Mouse (Mus musculus): Measurements from ENCODE around the gene Gse1. TPM values are rescaled to one million over a fixed set of nuclear protein-coding genes. Genes with fewer than 3 reads are reported as not detected.
A peak's percentile ranks its signal among the peaks of the same experiment; 100 is the strongest.

Gse1 gene
- polyA plus RNA-seq, 1 experiment from 2014 or later, result 31.3 TPM

GRCm38 (mm10) chr8:120294982-120295870 lies 67.0 kb downstream of the Gse1 start:
- H3K27me3 ChIP-seq, result no peaks in the 10 kb centered on the region
- peak overlapping the region; percentile 58 for H3K27ac ChIP-seq (replicated peaks)
- WGBS, result 31% methylated on average over 17 of the region's 17 CpGs
- H3K4me2 ChIP-seq (replicated peaks), result no peak overlapping the region
- no peak overlapping the region for H3K9ac ChIP-seq (replicated peaks)
- ATAC-seq (replicated peaks), result no peak
- H3K9me3 ChIP-seq, result no peaks in the 10 kb centered on the region
- peaks cover 82% of the 10 kb centered on the region for H3K4me1 ChIP-seq
- no peak overlapping the region for H3K4me3 ChIP-seq
- no peaks in the 10 kb centered on the region for H3K36me3 ChIP-seq

DNA sequence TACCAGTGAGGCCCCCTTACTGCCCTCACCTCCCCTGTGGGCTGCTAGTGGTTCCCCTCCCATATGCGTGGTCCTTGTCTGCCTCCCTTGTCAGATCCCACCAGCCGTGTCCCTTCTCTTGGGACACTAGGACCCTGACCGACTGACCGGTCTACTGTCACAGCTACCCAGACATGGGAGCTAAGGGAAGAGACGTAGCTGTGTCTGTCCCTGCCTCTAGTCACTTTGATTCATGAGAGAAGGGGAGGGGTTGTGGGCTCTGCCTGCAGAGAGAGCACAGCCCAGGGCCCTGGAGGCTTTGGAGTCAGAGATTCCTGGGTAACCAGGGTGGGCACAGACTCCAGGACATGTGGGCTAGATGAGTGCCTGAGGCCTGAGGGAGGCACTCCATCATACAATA lies 68.7 kb downstream of the Gse1 start:
- H3K36me3 ChIP-seq, result no peaks in the 10 kb centered on the region
- ATAC-seq (replicated peaks), result no peak
- peaks cover 77% of the 10 kb centered on the region for H3K4me1 ChIP-seq
- 45% methylated on average over 5 of the region's 5 CpGs for WGBS
- no peak overlapping the region for H3K4me2 ChIP-seq (replicated peaks)
- no peaks in the 10 kb centered on the region for H3K9me3 ChIP-seq
- no peak overlapping the region for H3K9ac ChIP-seq (replicated peaks)
- H3K27ac ChIP-seq (replicated peaks), result no peak overlapping the region
- no peak overlapping the region for H3K4me3 ChIP-seq
- H3K27me3 ChIP-seq, result no peaks in the 10 kb centered on the region

DNA sequence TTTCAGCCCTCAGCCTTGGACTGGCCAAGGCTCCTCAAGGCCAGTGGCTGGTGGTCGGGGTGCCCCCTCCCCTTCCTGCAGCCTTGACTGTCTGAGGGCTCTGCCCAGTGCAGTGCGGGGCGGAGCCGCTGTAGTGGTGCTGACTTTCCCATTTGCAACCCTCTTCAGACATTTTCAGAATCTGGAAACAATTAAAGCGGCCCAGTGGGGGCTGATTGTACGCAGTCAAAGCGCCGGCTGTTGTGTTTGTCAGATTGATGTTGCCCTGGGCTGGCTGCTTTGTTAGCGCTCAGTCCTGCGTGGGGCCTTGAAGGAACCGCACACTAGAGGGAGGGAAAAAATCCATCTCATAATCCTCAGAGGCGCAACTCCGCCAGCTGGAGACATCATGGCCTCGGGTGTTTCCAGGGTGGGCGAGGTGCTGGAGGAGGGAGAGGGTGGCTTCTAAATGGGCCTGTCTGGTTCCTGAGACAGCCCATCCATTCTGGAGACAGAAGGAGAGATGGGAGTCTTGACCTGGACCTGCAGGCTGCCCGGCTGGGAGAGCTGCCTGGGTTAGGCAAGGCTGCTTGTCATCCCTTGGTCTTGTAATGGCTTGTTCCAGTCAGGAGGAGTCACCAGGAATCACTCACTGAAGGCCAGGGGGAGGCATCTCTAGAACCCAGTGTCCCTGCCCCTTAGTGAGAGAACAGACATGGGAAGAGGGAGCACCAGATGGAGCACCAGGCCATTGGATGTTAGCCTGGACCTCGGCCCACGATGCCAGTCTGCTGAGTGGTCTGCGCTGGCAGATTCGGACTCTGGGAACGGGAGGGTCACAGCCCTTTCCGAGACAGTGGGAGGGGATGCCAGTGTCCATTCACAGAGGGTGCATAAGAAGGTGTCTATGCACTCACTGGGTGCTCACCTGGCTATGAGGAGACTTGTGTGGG lies 70.6 kb downstream of the Gse1 start:
- Histone ChIP-seq H3K4me2 (replicated peaks) (no peak overlapping the region), H3K36me3 (no peaks in the 10 kb centered on the region), H3K4me1 (peaks cover 69% of the 10 kb centered on the region), H3K27me3 (no peaks in the 10 kb centered on the region), H3K9me3 (no peaks in the 10 kb centered on the region), H3K27ac (replicated peaks) (peak overlapping the region; percentile 79), H3K9ac (replicated peaks) (peak overlapping the region; percentile 2; the same call in 1 of the 2 replicates), H3K4me3 (no peak overlapping the region)
- peak; percentile 48 for ATAC-seq (replicated peaks)
- WGBS, result 25% methylated on average over 22 of the region's 22 CpGs

GRCm38 (mm10) chr8:120300601-120301141 lies 72.4 kb downstream of the Gse1 start:
- peaks cover 61% of the 10 kb centered on the region for H3K4me1 ChIP-seq
- H3K27me3 ChIP-seq, result no peaks in the 10 kb centered on the region
- 0 out of 2 replicates have a peak overlapping the region, but pooled peaks have one; percentile 1 for H3K9ac ChIP-seq (replicated peaks)
- H3K4me2 ChIP-seq (replicated peaks), result peak overlapping the region; percentile 12; the same call in 1 of the 2 replicates
- 2% methylated on average over 13 of the region's 13 CpGs for WGBS
- H3K27ac ChIP-seq (replicated peaks), result peak overlapping the region; percentile 62
- H3K9me3 ChIP-seq, result no peaks in the 10 kb centered on the region
- no peaks in the 10 kb centered on the region for H3K36me3 ChIP-seq
- ATAC-seq (replicated peaks), result peak; percentile 52
- H3K4me3 ChIP-seq, result no peak overlapping the region

DNA sequence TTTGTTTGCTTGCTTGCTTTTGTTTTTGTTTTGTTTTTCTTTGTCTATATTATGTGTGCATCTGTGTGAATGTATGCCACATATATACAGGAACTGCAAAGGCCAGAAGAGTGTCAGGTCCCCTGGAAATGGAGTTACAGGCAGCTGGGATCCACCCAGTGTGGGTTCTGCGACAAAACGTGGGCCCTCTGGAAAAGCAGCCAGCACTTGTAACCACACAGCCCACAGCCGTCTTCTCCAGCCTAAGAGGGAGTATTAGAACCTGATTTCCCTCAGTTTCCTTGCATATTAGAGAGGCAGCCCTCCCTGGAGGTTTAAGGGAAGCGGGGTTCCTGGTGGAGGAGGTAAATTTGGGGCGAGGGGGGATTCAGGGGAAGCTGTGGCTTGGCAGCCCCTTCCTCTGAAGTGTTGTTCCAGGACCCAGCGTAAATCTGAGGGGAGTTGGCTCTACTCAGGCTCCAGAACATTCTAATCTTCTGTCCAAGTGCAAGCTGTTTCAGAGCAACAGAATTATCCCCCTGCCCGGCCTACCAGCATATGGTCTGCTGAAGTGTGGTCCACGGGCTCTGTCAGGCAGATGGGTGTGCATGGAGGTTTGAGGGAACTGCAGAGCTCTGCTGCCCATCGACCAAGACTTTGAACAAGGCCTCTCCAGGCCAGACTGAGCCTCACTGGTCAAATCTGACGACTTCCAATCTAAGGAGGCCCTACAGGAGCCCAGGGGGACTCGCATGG lies 74.9 kb downstream of the Gse1 start:
- Histone ChIP-seq H3K36me3 (no peaks in the 10 kb centered on the region), H3K9me3 (no peaks in the 10 kb centered on the region), H3K9ac (replicated peaks) (no peak overlapping the region; the same call in 1 of the 2 replicates), H3K4me2 (replicated peaks) (no peak overlapping the region), H3K4me3 (no peak overlapping the region), H3K4me1 (peaks cover 70% of the 10 kb centered on the region), H3K27ac (replicated peaks) (peak overlapping the region; percentile 76), H3K27me3 (no peaks in the 10 kb centered on the region)
- ATAC-seq (replicated peaks), result no peak
- 50% methylated on average over 11 of the region's 11 CpGs for WGBS

- H3K4me1 ChIP-seq, result peaks cover 70% of the 10 kb centered on the region
- peak; percentile 58 for ATAC-seq (replicated peaks)
Measured at GRCm38 (mm10) chr8:120304097-120304496, 75.8 kb downstream of the Gse1 start.

DNA sequence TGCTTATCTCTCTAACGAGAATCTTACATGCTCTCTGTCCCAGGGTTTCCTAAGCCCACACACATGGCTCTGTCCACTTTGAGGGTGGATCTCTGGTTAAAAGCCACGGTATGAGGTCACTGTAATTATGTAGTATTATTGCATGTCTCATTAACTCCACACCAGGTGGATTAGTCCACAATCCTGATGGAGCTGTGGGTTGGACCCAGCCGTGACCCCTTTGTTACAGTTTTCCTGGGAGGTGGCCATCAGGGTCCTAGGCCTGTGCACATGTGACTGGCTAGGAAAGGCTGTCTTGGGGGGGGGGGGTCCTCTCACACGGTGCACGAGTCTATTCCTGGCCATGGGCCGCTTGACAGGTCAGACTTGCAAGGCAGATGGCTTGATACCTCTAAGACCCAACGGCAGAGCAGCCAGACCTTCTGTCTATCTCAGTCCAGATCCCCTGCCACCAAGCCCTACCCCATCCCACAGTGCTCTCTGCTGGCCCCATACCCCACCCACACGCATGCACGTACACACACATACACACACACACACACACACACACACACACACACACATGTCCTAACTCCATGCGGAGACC lies 77.6 kb downstream of the Gse1 start:
- no peak overlapping the region for H3K4me3 ChIP-seq
- no peak overlapping the region for H3K9ac ChIP-seq (replicated peaks)
- H3K4me2 ChIP-seq (replicated peaks), result no peak overlapping the region
- peaks cover 67% of the 10 kb centered on the region for H3K4me1 ChIP-seq
- no peak for ATAC-seq (replicated peaks)
- no peaks in the 10 kb centered on the region for H3K27me3 ChIP-seq
- no peak overlapping the region for H3K27ac ChIP-seq (replicated peaks)
- H3K36me3 ChIP-seq, result no peaks in the 10 kb centered on the region
- 63% methylated on average over 10 of the region's 10 CpGs for WGBS
- H3K9me3 ChIP-seq, result no peaks in the 10 kb centered on the region

More at GRCm38 (mm10) chr8:120304097-120304496, 75.8 kb downstream of the Gse1 start:
- Histone ChIP-seq H3K9me3 (no peaks in the 10 kb centered on the region), H3K4me3 (no peak overlapping the region), H3K4me2 (replicated peaks) (no peak overlapping the region), H3K36me3 (no peaks in the 10 kb centered on the region), H3K27me3 (no peaks in the 10 kb centered on the region), H3K27ac (replicated peaks) (peak overlapping the region; percentile 76), H3K9ac (replicated peaks) (no peak overlapping the region)
- 4% methylated on average over 9 of the region's 9 CpGs for WGBS

GRCm38 (mm10) chr8:120307103-120307502 lies 78.8 kb downstream of the Gse1 start:
- ATAC-seq (replicated peaks), result peak; percentile 37
- Histone ChIP-seq H3K27me3 (no peaks in the 10 kb centered on the region), H3K9me3 (no peaks in the 10 kb centered on the region), H3K4me3 (no peak overlapping the region), H3K9ac (replicated peaks) (0 out of 2 replicates have a peak overlapping the region, but pooled peaks have one; percentile 1), H3K4me1 (peaks cover 63% of the 10 kb centered on the region), H3K27ac (replicated peaks) (peak overlapping the region; percentile 81), H3K36me3 (no peaks in the 10 kb centered on the region), H3K4me2 (replicated peaks) (no peak overlapping the region)
- 5% methylated on average over 16 of the region's 16 CpGs for WGBS

DNA sequence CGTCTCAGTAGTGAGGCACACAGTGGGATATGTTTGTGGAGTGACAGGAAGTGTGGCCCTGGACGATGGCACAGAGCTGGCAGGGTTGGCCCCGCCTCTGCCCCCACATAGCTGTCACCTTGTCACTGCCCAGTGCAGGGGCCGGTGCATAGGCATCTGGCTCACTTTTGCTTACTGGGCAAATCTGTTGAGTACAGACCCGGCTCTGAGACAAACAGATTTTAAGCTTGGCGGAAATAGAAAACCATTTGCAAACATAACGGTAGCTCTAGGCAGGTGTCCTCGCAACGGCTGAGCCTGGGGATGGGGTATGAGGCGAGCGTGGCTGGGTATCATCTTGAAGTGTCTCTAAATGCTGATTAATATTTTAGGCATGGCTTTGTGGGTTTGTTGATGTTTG lies 79.3 kb downstream of the Gse1 start:
- H3K4me3 ChIP-seq, result no peak overlapping the region
- ATAC-seq (replicated peaks), result no peak; the same call in 1 of the 2 replicates
- no peaks in the 10 kb centered on the region for H3K36me3 ChIP-seq
- no peak overlapping the region for H3K4me2 ChIP-seq (replicated peaks)
- H3K4me1 ChIP-seq, result peaks cover 63% of the 10 kb centered on the region
- no peaks in the 10 kb centered on the region for H3K9me3 ChIP-seq
- 37% methylated on average over 11 of the region's 11 CpGs for WGBS
- peak overlapping the region; percentile 1; the same call in 1 of the 2 replicates for H3K9ac ChIP-seq (replicated peaks)
- H3K27me3 ChIP-seq, result no peaks in the 10 kb centered on the region
- peak overlapping the region; percentile 81 for H3K27ac ChIP-seq (replicated peaks)

DNA sequence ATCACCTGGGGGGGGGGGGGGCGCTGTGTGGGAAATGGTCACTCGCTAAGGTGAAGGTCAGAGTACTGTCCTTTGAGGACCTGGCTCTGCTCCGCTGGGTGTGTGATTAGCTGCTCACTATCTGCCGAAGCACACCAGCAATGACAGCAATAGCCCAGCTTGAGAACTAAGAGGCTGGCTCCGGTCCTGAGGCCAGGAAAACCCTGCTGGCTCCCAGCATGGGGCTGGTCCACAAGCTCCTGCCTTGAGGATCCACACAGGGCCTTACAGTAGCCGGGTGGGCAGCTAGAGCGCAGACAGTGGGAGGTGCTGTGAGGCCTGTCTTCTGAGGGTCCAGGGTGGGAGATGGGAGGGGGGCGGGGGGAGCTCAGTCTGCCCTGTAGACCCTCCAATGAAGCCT lies 79.9 kb downstream of the Gse1 start:
- Histone ChIP-seq H3K36me3 (no peaks in the 10 kb centered on the region), H3K27ac (replicated peaks) (peak overlapping the region; percentile 81), H3K4me2 (replicated peaks) (no peak overlapping the region), H3K9ac (replicated peaks) (0 out of 2 replicates have a peak overlapping the region, but pooled peaks have one; percentile 0), H3K27me3 (no peaks in the 10 kb centered on the region), H3K4me1 (peaks cover 59% of the 10 kb centered on the region), H3K4me3 (no peak overlapping the region), H3K9me3 (no peaks in the 10 kb centered on the region)
- 31% methylated on average over 8 of the region's 8 CpGs for WGBS
- no peak for ATAC-seq (replicated peaks)

- no peak overlapping the region for H3K4me2 ChIP-seq (replicated peaks)
- ATAC-seq (replicated peaks), result no peak
- 0 out of 2 replicates have a peak overlapping the region, but pooled peaks have one; percentile 0 for H3K9ac ChIP-seq (replicated peaks)
- no peaks in the 10 kb centered on the region for H3K27me3 ChIP-seq
- no peak overlapping the region for H3K4me3 ChIP-seq
- no peaks in the 10 kb centered on the region for H3K36me3 ChIP-seq
- 37% methylated on average over 9 of the region's 9 CpGs for WGBS
- H3K4me1 ChIP-seq, result peaks cover 55% of the 10 kb centered on the region
- H3K27ac ChIP-seq (replicated peaks), result peak overlapping the region; percentile 81
- no peaks in the 10 kb centered on the region for H3K9me3 ChIP-seq
Measured at GRCm38 (mm10) chr8:120308553-120308952, 80.3 kb downstream of the Gse1 start.

Measured in forebrain, embryonic 15.5 days (tissue).